Mouse (Mus musculus): ENCODE data around the gene Slc11a2.

- TF ChIP-seq CTCF (IDR thresholded peaks at IDR 0.05; ENCODE audit: low read depth, low read length), result no peak
- no peak for TF ChIP-seq POLR2A (IDR thresholded peaks at IDR 0.05; ENCODE audit: borderline replicate concordance, low read depth, low read length)
Observed at GRCm38 (mm10) chr15:100415684-100416083, 9.2 kb downstream of the Slc11a2 start.

Measured in bone marrow macrophage, adult 2 months (primary cell).